Mouse (Mus musculus) left cerebral cortex, postnatal 10 days (tissue): ENCODE data around the gene Gm17490. TPM values are rescaled to one million over a fixed set of nuclear protein-coding genes. Genes with fewer than 3 reads are reported as not detected.

Experiments
- total RNA-seq, 2 experiments: library from RNA; stranded (reverse); gene quantifications; 2 replicates each; pipeline ENCODE4 v1.2.3; 2021

Gene Gm17490
- total RNA-seq, 2 experiments from 2014 or later: not detected

Other genes starting within 250 kb of the Gm17490 start
- gene Pfkfb3, start 72.2 kb downstream of the Gm17490 start, total RNA-seq: 10 to 100 TPM; 23.5 to 29.7 TPM
- gene Rbm17, start 22.1 kb downstream of the Gm17490 start, total RNA-seq: 100 to 1,000 TPM in 1 of 2 experiments, 10 to 100 TPM in 1; 97.9 to 109 TPM
- gene Il2ra, start 16.5 kb upstream of the Gm17490 start, total RNA-seq: under 1 TPM; 0.11 to 0.22 TPM
- 1 to 10 TPM; 2.9 to 3.8 TPM for gene Il15ra, start 79.0 kb upstream of the Gm17490 start, total RNA-seq
- gene Fbh1, start 151.3 kb upstream of the Gm17490 start, total RNA-seq: 10 to 100 TPM; 79.0 to 81.3 TPM
- 10 to 100 TPM; 67.6 to 76.4 TPM for gene Ankrd16, start 151.6 kb upstream of the Gm17490 start, total RNA-seq